Mouse (Mus musculus) B cell, adult 67 days (primary cell): ENCODE results near the gene Sgce. TPM values are rescaled to one million over a fixed set of nuclear protein-coding genes. Genes with fewer than 3 reads are reported as not detected.

Source experiments
- total RNA-seq, 2 experiments: library from RNA; stranded (reverse); gene quantifications; 4 replicates each; pipeline ENCODE4 v1.2.4; 2023

The Sgce gene
- 1 to 10 TPM in 1 of 2 experiments, under 1 TPM in 1; 0.99 to 1.2 TPM for total RNA-seq

DNA sequence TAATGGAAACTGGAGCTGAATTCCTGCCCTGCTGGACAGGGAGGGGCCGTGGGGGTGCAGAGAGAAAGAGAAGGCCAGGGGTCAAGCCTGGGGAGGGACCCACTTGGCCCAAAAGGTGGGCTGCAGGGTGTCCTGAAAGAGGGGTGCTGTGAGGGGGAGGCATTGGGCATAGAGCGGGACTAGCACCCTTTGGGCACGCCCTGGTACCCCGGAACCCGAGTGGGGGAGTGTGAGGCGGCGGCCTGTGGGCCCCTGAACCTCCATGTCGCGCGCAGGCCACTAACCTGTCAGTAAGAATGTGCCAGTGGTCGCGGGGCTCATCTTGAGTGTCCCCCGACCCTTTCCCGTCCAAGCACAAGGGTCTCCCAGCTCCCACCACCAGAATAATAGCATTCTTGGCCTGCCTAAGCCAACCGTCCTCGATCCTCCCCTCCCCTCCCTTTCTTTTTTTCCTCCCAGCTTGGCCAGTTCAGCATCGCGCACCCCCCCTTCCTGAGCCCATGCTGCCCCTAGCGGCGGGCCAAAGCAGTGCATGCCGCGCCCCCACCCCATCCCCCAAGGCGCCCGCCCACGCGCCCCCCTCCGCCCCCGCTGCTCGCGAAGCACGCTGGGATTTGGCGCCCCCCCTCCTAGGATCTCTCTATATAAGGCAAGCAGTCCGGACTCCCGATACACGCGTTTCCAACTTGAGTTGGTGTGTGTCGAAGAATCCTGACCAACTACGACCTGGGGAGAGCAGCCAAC lies at the start of gene Sgce, which contains the start of gene Peg10:
Sgce (minus strand) TSS at position 512 of the 744 bp plus-strand sequence.
Peg10 (plus strand) TSS at position 611 of the 744 bp plus-strand sequence.

Other genes with a start within 250 kb of the Sgce start
- not detected for gene Col1a2, start 242.4 kb downstream of the Sgce start, total RNA-seq
- 10 to 100 TPM; 21.1 to 25.6 TPM for gene Casd1, start 146.4 kb downstream of the Sgce start, total RNA-seq
- gene Peg10, start 99 bp upstream of the Sgce start, total RNA-seq = under 1 TPM; 0.26 to 0.59 TPM
- gene Ppp1r9a, start 155.7 kb upstream of the Sgce start, total RNA-seq = under 1 TPM in 1 of 2 experiments, not detected in 1; 0.09 TPM